Mouse (Mus musculus) layer of hippocampus, adult 8-10 months (tissue): ENCODE results near the gene Adrb1. TPM values are rescaled to one million over a fixed set of nuclear protein-coding genes. Genes with fewer than 3 reads are reported as not detected.
"Not testable (repeated sequence)": the region's sequence is repeated elsewhere in the genome, so short reads cannot be mapped to it uniquely, and the experiment has no call there.

Experiments
- DNase-seq, 2 experiments: peaks; one replicate each; pipeline ENCODE4 v3.0.0; 2022; ENCODE audit warnings: low spot score in 2 of 2
- total RNA-seq, 4 experiments: library from RNA; stranded (reverse); gene quantifications; 2 replicates each; pipeline ENCODE4 v1.2.4; 2022

Adrb1 gene
- total RNA-seq, 4 experiments from 2014 or later: 19.9 to 22.8 (median 20.3) TPM

GRCm38 (mm10) chr19:56747878-56748277, 25.9 kb downstream of the Adrb1 start:
- DNase-seq: no peak

DNA sequence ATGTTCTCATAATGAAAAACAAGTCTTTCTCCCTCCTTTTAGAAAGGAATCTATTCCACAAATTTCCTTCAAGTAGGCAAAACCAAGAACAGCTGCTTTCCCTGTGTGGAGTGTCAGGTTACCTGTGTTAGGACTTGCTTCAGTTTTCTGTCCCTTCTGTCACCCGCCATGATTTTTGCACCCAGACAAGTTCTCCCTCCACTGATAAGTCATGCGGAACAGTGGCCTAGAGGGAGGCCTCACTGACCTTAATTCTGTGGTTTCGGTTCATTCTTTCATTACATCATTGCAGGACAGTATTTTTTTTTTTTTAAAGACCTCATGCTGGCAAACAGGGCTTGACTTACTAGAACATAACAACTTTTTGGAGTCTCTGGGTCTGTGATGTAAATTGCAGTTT, 27.3 kb downstream of the Adrb1 start:
- DNase-seq: no peak

DNA sequence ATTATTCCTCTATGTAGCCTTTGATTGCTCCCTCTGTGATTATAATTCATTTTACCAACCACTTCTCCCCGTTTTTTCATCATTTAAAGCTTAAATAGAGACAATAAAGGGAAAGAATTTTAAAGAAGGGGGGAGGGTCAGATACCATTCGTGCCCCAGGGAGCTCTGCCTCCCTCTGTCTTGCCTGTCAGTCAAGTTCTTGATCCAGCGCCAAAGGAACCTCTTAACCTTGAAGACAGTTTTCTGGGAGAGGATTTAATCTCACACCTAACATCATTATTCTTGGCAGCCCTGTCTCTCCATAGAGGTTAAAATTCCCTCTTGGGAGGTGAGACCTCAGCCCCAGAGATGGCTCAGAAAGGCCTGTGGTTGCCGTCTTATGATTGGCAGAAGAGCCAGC, 28.7 kb downstream of the Adrb1 start:
- DNase-seq: no peak

- not testable (repeated sequence) for DNase-seq
Observed at GRCm38 (mm10) chr19:56754456-56754855, 32.5 kb downstream of the Adrb1 start.

DNA sequence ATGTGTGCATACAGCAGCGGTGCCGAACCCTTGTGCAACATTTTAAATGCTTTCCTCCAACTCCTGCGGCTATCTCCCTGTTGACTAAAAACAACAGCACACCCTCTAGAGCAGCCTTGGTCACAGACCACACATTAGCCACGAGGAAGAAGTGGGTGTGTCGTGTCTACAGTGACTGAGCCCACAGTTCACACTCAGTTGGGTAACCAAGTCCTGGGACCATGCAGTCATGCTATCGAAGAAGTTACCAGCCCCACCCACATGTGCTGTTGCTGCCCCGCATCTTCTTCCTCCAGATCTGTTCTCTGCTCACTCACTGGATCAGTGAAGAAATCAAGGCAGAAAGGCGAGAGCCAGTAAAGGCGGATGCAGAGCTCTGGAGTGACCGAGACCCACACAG, 34.4 kb downstream of the Adrb1 start:
- no peak for DNase-seq

DNA sequence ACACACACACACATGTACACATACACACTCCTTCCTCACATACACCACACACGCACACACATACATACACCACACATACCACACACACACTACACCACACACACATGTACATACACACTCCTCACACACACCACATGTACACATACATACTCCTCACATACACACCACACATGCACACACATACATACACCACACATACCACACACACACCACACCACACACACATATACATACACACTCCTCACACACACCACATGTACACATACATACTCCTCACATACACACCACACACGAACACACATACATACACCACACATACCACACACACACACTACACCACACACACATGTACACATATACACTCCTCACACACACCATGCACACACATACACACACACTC, 36.3 kb downstream of the Adrb1 start:
- DNase-seq: no peak

GRCm38 (mm10) chr19:56759740-56760139, 37.7 kb downstream of the Adrb1 start:
- no peak for DNase-seq

GRCm38 (mm10) chr19:56760306-56760940, 38.4 kb downstream of the Adrb1 start:
- no peak for DNase-seq

DNA sequence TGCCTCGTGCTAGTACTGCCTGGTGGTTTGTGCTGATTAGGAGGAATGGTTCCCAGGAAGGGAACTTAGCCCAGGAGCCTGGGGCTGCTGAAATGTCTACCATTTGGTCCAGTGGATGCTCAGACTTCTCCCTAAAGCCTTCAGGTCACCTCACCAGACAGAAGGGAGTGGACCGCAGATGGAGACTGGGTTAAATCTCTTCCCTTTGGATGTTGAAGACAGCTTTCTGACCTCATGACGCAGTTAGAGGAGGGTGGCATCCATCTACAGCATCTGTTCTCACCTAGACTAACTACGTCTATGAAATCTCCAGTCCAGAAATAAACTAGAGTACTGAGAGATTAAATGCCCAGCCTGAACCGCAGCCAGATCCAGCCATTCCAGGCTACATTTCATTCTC, 39.1 kb downstream of the Adrb1 start:
- DNase-seq: no peak

DNA sequence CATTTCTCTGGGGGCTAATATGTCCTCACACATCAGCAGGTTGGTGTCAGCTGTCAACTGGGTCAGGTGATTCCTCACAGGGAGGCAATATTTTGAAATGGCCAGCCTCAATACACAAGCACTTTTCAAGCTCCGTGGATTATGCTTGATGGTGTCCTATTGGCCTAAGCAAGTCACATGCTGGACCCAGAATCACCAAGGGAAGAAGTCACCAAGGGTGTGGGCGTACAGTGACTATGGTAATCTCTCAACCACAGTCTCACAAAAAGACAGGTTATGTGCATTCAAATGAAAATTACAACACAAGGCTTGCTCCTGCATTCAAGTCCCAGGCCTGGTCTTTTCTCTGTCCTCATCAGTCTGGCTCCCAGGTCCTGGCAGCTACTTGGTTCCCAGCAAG, 39.7 kb downstream of the Adrb1 start:
- DNase-seq: no peak

DNA sequence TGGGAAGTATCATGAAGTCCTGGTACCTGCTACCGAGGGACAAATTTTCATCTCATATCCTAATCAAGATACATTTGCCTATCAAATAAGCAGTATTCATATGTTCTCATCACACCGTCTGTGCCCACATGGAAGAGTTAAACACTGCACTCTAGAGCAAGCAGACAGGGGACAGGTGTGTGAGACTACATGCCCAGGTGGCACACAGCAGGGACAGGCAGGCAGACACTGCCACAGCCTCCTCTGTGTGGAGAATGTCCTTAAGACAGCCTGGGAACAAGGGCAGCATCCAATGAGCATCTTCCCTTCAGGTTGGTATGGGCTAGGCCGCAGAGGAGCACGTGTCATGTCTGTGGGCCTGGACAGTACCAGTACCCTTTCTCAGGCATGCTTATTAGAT, 40.7 kb downstream of the Adrb1 start:
- DNase-seq: no peak

DNA sequence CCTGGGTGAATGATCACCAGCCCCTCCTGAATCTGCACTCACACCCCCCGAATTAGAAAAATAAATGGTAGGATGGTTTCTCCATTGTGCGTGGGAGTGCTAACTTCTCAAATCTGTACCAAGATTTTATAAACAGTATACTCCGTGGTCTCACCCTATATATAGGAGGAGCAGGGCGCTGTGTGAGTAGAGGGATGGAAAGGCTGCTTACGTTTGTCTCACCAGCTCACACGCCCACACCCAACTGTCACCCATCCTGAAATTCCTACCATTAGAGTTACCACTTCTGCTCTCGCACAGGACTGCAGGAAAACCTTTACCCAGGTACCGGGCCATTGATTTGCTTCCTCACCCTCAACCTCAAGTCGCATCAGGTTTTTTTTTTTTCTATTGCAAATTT, 47.0 kb downstream of the Adrb1 start:
- no peak for DNase-seq

DNA sequence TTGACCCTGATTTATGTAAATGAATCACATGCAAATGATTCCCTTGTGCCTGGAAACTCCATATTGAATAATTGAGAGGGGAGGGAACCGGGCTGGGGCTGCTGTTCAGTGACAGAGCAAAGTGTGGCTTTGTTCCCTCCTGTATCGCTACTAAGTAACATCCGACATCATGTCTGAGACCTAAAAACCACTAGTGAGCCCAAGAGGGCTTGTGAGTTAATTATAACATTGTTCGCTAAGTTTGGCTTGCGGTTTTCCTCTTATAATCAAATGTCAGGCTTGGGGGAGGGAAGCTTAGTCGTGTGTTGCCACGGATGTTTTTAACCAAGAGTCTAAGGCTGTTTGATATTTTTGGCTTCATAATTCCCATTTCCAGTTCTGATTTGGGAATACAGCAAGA, 50.2 kb downstream of the Adrb1 start:
- DNase-seq: no peak

GRCm38 (mm10) chr19:56773393-56773971, 51.5 kb downstream of the Adrb1 start:
- no peak for DNase-seq

DNA sequence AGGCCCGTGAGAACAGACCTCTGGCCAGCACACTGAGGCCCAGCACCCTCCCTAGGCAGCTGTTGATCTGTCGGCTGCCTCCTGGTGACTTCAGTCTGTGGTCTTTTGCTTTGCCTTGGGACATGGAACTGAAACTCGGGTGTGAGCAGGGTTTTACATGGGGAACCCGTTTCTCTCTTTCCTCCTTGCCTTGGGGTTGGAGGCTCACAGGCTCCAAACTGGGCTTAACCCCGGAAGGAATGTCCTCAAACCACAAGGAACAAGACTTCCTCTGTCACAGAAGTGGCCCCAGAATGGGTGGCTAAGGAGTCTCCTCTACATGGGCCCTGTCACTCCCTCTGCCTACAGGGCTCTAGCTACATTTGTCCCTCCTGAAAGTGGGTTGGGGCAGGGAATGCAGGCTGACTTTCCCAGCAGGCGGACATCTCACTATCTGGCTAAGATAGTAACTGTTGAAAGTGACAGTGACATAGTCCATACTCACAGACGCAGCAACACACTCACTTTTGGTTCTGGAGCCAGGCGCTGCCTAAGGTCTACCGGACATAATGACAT, 52.5 kb downstream of the Adrb1 start:
- no peak for DNase-seq

GRCm38 (mm10) chr19:56774971-56775892, 53.2 kb downstream of the Adrb1 start:
- DNase-seq: no peak

- no peak for DNase-seq
Observed at GRCm38 (mm10) chr19:56775893-56776718, 54.1 kb downstream of the Adrb1 start.

GRCm38 (mm10) chr19:56776719-56777382, 54.9 kb downstream of the Adrb1 start:
- peak in 1 of 2 experiments; percentile 37 for DNase-seq

DNA sequence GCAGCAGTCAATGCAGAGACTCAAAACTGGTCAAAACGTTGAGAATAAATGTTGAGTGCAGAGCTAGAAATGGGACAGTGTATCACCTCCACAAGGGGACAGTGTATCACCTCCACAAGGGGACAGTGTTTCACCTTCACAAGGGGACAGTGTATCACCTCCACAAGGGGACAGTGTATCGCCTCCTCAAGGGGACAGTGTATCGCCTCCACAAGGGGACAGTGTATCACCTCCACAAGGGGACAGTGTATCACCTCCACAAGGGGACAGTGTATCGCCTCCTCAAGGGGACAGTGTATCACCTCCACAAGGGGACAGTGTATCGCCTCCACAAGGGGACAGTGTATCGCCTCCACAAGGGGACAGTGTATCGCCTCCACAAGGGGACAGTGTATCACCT, 56.5 kb downstream of the Adrb1 start:
- DNase-seq: not testable (repeated sequence)
